In genomic region chr10:67003743-67004526, GRCm38 (mm10) we compare ENCODE assay signal across 8 mouse cellular contexts.
A peak's percentile ranks its signal among the peaks of the same experiment; 100 is the strongest.
DNase-seq lines count a peak whose midpoint lies in the region; ATAC-seq lines count a peak whose summit lies in the region.

No protein-coding gene starts in this region.

- peak; percentile 39; the same call in 1 of the 2 replicates for ATAC-seq in cerebellum, adult (ENCODE audit: insufficient number of reproducible peaks, low FRiP score, low TSS enrichment)
- peak; percentile 38 for ATAC-seq in limb, embryonic 13.5 days (ENCODE audit: low FRiP score, low read depth)
- ATAC-seq in midbrain, embryonic 12.5 days (ENCODE audit: low FRiP score, low read depth), result peak; percentile 74

- H3K27me3 ChIP-seq in limb, embryonic 13.5 days, result no peaks in the 10 kb centered on the region
- peaks cover 5% of the 10 kb centered on the region; the same call in 1 of the 2 replicates for H3K27me3 ChIP-seq in midbrain, embryonic 12.5 days

- H3K36me3 ChIP-seq in limb, embryonic 13.5 days, result no peaks in the 10 kb centered on the region
- no peaks in the 10 kb centered on the region; the same call in 1 of the 2 replicates for H3K36me3 ChIP-seq in midbrain, embryonic 12.5 days

- intact Hi-C loops in gastrocnemius, postnatal 36 days (cut with DNase I), result no loop called here

- H3K4me3 ChIP-seq in limb, embryonic 13.5 days, result peak overlapping the region; percentile 36
- peak overlapping the region; percentile 29 for H3K4me3 ChIP-seq in midbrain, embryonic 12.5 days

- H3K4me1 ChIP-seq in limb, embryonic 13.5 days, result peaks cover 37% of the 10 kb centered on the region
- H3K4me1 ChIP-seq in midbrain, embryonic 12.5 days, result peaks cover 29% of the 10 kb centered on the region

- H3K27ac ChIP-seq in limb, embryonic 13.5 days, result peak overlapping the region; percentile 94
- H3K27ac ChIP-seq in midbrain, embryonic 12.5 days (replicated peaks), result peak overlapping the region; percentile 83

- H3K9me3 ChIP-seq in limb, embryonic 13.5 days, result no peaks in the 10 kb centered on the region; the same call in 1 of the 2 replicates
- H3K9me3 ChIP-seq in midbrain, embryonic 12.5 days, result no peaks in the 10 kb centered on the region

- WGBS in limb, embryonic 13.5 days, result under 1% methylated on average over 22 of the region's 22 CpGs
- under 1% methylated on average over 22 of the region's 22 CpGs for WGBS in midbrain, embryonic 12.5 days

- DNase-seq in cerebellum, adult 11-12 months, result no peak
- DNase-seq in cerebellum, postnatal 10 days, result peak; percentile 85 to 86
- DNase-seq in gastrocnemius, postnatal 36 days, result peak; percentile 6 to 39
- peak; percentile 81 for DNase-seq in hindlimb bud, embryonic 11.5 days (ENCODE audit: extremely low spot score, low read depth, low spot score)
- DNase-seq in spleen, adult 12 weeks (ENCODE audit: low spot score), result peak; percentile 12

- peak overlapping the region; percentile 69 for H3K4me2 ChIP-seq in limb, embryonic 13.5 days (replicated peaks)
- peak overlapping the region; percentile 51 for H3K4me2 ChIP-seq in midbrain, embryonic 12.5 days (replicated peaks)

- peak overlapping the region; percentile 59 for H3K9ac ChIP-seq in limb, embryonic 13.5 days
- peak overlapping the region; percentile 24; the same call in 1 of the 2 replicates for H3K9ac ChIP-seq in midbrain, embryonic 12.5 days (replicated peaks)
